Mouse (Mus musculus) ES-Bruce4 (cell line): ENCODE results near the gene Cmtm2b.

Source experiments
- CTCF ChIP-seq: IDR thresholded peaks from one replicate; pipeline ENCODE4 v1.8.1; 2011; ENCODE audit warnings: low read depth, low read length
- EP300 ChIP-seq: IDR thresholded peaks from 2 replicates; pipeline ENCODE4 v1.6.1; 2011; ENCODE audit warnings: low read depth, low read length; ENCODE audit not compliant: insufficient read depth
- POLR2A ChIP-seq: IDR thresholded peaks from one replicate; pipeline ENCODE4 v1.8.1; 2011; ENCODE audit warnings: low read length; ENCODE audit not compliant: insufficient read depth

DNA sequence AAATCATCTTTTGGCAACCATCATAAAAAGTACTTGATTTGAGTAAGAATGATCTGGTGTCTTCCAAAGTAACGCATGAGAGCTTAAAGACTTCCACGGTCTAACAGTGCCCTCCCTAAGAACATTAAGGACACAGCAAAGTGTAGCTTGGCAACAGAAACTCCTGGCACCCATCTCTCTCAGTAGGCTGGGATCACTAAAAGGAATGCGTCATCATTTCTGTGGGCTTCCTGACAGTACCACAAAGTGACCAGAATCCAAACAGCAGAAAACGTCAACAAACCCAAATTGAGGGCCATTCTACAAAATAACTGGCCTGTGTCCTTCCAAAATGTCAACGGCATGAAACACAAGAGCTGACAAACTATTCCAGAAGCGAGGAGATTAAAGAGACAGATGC lies 48.0 kb downstream of the Cmtm2b start:
- TF ChIP-seq CTCF (no peak), POLR2A (no peak), EP300 (no peak)
